Mouse (Mus musculus) cerebellum, postnatal 10 days (tissue): ENCODE results near the gene Cisd2.
A peak's percentile ranks its signal among the peaks of the same experiment; 100 is the strongest.

Source experiments
- DNase-seq, 2 experiments: peaks; one replicate each; pipeline ENCODE4 v3.0.0; 2021; ENCODE audit warnings: mixed read lengths in 2 of 2

Gene Cisd2

DNA sequence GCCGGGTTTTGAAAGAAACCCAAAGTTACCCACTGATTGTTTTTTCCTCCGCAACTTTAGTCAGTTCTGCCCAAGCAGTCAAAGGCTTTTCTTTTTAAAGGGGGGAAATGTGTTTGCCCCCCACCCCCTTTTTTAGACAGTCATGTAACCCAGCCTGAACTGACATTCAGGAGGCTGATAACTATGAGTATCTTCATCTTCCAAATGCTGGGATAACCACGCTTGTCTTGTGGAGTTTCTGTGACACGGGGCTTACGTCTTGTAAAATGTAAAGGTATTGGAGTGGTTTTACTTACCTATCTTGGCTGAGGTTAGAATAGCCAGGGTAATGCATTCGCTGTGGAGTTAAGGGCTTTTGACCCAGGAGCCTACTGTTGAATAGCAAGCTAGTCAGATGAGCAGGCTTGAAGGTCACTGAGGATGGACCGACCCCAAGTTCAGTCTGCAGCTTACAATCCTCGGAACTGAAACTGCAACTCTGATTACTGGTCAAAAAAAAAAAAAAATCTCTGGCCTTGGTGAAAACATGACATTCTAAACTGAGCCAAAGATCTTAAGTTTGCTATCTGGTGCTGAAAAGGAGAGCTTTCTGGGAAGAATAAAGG lies at the start of gene Cisd2:
Cisd2 (minus strand) TSS at position 318 of the 605 bp plus-strand sequence.
- no peak for DNase-seq

DNA sequence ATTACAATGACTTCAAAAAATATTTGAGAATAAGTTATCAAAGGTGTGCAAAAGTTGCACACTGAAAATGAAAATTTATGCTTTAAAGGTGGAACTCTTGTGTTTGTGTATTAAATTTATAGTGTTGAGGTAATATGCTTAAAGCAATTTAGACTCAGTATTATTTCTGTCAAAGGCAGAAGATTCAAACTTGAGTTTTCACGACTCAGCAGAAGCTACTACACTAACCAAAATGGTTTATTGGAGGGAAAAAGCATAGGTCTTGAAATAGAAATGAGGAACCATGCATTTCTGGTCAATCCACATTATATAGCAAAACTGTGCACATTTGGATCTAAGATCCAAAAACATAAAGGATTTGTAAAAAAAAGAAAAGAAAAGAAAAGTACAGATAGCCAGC lies 47.1 kb upstream of the Cisd2 start:
- DNase-seq, result no peak

DNA sequence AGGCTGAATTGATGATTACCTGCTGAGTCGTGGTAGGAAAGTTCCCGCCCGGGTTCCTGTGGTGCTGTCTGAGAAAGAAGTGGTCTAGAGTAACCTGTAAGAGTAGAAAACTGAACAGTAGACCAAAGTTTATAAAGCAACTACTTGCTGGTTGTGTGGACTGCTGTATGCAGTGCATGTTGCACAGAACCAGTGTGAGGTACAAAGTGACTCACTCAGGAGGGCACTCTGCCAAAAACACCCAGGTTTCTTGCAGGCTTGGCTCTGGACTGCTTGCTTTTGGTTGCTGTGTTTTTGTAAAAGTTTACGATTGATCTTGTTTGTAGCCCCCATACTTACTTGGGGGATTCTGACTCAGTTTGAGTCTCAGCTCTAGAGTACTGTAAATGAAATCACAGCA lies 46.2 kb upstream of the Cisd2 start:
- DNase-seq, result peak; percentile 80 to 82

DNA sequence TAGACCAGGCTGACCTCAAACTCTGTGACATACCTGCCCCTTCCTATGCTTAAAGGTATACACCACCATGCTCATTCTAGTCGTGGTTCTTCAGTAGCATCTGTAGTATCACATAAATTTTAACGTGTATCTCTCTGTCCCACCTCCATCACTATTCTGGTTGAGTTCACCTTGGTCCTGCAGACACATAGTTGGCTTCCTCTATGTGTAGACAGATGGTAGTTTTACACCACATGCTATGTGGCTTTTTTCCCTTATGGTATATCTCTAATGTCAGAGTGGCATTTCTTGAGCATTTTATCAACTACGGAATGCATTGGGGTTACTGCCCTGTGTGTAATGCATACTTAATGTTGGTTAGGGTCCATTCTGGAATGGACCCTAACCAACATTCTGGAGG lies 45.4 kb upstream of the Cisd2 start:
- peak in 1 of 2 experiments; percentile 18 for DNase-seq

DNA sequence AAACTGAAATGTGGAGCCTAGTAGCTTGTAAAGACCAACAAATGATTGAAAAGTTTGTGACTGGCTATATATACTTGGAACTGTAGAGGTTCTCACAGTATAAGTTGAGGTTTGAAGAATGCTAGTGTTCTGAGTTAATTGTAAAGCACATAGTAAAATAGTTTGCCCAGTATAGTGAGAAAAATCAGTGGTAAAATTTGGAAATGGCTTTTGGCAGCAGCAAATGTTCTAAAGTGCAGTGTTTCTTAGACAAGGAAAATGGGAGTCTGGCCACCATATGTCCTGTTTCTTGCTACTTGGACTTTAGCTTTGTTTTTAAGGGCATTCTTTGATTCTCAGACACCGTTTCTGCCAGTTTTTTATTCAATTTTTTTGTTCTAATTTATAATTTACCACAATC lies 44.7 kb upstream of the Cisd2 start:
- no peak for DNase-seq

DNA sequence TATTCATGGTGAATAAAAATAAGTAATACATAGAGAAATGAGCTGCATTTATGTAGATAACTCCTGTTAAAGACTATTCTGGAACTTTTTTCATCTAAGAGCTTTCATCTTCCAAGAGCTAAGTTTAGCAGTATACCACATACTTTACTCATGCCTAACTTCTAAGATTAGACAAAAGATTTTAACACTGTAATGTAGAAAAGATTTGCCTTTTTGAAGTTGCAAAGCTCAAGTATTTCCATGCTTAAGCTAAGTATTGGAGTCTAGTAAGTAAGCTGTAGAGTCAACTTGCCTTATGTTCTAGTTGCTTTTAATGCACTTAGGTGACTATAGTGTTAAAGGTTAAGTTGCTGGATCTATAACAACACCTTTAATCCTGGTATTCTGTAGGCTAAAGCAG lies 35.3 kb upstream of the Cisd2 start:
- DNase-seq, result no peak

DNA sequence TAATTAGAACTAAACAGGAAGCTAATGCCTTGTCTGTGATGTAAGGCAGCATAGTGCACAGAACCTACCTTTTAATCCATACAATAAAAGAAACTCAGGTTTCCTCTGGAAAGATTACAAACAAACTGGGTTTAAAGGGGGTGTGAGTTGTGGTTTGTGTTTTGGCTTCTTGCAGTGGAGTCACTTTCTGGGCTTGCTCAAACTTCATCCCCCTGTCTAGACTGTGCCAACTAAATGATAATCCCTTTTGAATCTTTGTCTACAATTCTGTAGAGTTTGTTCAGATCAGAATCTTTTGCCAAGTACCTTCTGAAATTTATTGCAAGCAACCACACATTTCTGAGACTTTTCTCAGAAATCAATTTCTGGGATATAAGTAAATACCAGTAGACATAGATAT lies 21.2 kb upstream of the Cisd2 start:
- DNase-seq, result no peak

DNA sequence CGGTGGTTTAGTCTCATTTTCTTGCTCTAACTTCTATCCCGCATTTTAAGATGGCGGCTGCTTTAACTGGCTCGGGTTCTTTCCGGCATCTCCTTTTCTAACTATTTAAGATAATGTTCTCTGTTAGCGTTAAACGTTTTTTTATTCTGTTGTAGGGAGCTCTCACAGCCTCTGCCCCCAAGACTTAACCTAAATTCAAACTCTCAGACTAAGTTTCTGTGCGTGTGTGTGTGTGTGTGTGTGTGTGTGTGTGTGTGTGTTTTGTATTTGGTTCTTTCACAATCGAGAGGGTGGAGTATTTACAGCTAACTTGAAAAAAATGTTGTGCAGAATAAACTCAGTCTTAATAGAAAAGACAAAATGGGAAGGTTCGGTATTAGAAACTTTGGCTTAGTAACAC lies 16.9 kb upstream of the Cisd2 start:
- peak in 1 of 2 experiments; percentile 4 for DNase-seq

DNA sequence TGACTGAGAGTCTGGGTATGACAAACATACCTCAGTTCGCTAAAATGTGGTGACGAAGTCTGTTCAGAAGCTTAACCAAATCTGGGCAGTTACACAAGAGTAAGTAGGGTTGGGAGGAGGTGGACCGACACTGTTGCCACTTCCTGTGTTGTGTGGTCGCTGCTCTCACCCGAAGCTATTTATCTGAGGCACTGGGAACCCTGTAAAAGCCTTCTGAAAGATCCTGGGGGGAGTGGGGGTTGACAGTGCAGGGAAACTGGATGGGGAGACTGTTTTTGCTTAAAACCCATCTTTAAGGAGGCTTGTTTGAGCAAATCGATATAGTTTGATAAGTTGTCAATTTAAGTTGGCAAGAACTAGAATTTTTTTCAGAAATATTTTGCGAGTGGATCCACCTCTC lies 16.5 kb upstream of the Cisd2 start:
- peak; percentile 28 to 38 for DNase-seq

DNA sequence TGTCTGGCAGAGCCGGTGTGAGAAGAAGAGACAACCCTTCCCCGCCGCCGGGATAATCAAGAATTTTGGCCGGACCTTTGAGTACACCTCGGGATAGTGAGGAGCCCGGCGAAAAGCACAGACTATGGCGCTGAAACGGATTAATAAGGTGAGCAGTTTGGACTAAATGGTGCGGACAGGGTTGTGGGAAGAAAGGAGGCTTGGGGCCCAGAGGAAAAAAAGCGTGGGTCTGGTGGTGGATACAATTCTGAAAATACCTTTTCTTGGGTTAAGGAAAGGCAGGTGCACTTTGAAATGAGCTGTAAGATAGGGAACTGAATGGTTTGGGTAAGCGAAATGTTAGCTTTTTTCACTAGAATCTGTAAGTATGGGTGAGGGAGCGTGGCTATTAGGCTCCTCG lies 15.9 kb upstream of the Cisd2 start:
- DNase-seq, result no peak

DNA sequence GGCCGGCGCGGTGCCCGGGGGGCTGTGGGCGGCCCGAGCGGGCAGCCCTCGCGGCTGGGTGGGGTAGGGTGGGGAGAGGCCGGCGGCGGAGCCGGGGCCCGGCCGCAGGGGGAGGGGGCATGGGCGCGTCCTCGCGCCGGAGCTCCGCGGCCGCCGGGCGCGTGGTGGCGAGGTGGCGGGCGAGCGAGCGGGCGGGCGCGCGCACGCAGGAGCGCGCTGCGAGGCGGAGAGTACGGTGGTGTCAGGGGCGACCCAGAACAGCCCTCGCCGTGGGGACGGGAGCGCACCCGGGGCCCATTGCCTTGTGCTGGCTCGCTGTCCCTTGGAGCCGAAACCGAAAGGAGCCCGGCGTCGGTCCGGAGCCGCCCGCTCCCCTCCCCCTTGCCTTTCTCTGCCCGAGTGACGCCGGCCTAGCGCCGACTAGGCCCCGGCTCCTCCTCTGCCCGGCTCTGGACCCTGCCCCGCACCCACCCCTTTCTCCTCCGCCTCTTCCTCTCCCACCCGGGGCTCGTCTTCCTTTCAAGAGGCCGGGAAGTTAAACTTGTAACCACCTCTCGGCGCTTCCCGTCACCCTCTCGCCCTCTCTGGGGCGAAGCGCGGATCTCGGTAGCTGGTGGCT lies 15.3 kb upstream of the Cisd2 start:
- peak; percentile 88 to 90 for DNase-seq

DNA sequence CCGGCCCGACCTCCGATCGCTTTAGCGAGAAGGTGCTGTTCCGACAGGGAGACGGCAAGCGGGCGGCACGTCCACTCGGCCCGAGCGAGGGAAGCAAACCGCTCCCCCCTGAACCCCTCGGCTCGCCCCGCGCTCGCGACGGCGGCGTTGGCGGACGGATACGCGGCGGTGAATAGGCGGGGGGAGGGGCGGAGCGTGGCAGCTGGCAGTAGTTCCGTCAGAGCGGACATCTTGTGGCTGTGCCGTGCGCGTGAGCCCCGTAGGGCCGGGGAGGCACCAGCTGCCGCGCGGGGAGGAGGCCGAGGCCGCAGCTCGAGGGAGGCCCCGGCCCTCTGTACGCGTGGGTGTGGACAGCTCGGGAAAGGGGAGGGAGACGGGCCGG lies 14.8 kb upstream of the Cisd2 start:
- DNase-seq, result peak; percentile 98 to 99

DNA sequence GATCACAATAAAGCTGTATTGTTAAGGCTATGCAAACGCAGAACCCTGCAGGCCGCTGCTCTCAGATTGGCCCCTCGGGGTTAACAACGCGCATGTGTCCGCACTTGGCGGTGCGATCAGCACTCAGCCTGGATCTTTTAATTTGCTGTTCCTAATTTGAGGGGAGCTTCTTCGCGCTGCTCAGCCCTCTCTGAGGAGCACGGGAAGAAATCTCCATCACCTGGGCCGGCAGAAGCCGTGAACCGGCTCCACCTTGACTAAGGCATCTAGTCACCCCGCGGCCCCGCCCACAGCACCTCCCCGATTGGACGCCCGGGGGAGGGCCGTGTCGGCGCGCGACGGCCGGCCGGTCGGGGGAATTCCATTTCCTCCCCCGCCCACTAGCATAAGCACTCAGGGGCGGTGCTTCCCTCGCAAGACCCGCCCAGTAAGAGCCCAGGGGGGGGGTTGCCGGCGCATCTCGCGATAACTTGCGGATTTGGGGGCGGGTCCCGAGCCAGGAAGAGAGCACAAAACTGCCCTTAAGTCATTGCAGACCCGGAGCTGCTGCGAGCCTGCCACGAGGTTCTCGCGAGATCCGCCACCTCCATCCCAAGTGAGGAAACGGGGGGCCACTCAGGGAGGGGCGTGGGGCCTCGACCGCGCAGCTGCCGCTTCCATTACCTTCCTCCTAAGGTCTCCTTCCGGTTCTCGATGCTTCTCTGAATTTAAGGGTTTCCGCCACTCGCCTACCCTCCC lies 14.2 kb upstream of the Cisd2 start, which contains the start of gene Ube2d3:
Ube2d3 (plus strand) TSS at position 392 of the 738 bp plus-strand sequence.
- DNase-seq, result peak; percentile 100

DNA sequence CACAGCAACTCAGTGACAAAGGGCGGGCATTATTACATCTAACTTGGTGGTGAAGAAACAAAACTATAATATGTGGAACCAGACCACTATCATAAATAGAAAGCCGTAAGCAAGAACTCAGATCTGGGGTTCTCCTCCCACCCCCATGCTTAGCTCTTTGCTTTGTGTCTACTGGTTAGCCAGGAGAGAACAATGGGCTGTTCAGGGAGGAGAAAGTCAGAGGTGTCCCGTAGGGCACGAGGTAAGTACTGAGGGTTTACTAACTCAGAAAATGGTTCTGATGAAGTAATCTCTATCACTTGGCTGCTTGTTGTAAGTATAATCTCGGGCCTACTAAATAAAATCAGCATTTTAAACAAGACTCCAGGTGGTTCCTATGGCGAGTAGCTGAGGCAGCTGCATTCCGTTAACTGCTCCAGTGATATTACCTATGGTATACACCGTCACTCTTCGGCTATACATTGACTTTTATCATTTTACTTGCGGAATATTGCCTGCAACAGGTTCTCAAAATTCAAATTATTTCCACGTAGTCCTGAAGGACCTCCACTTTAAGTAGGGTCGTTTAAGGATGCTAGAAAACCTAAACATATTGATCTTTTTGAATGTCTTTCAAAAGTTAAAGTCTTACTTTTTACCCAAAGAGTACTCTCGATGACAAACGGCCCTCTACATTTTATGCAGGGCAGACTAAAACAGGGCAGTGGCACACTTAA lies 13.3 kb upstream of the Cisd2 start:
- peak in 1 of 2 experiments; percentile 10 for DNase-seq

DNA sequence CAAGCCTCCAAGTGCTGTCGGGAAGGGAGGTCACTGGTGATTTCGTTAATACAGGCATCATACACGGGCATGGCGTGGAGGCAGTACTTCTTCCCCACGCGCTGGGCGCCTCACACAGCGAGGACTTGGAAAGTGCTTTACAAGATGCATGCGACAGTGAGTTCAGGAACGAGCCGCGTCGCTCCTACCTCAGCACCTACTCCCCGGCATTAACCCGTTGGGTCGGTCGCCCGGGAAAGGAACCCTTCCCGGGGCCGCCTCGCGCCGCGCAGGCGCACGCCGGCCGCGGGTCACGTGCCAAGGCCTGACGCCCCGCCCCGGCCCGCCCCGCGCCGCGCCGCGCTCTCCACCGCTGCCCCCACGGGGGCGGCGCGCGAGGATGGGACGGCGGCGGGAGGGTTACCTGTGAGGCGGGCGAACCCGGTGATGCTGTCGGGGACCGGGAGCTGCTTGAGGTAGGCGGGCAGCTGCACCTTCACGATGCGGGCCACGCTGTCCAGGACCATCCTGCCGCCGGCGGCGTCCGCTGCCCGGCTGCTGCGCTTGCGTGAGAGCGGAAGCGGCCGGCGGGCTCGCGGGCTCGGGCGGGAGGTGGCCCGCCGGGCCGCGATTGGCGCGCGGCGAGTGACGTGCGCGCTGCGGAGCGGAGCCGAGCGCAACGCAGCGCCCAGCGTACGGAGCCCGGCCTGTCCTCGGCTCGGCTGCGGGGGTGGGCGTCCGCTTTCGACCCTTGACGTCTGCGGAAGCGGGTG lies 693 bp downstream of the Cisd2 start:
- peak; percentile 93 for DNase-seq

DNA sequence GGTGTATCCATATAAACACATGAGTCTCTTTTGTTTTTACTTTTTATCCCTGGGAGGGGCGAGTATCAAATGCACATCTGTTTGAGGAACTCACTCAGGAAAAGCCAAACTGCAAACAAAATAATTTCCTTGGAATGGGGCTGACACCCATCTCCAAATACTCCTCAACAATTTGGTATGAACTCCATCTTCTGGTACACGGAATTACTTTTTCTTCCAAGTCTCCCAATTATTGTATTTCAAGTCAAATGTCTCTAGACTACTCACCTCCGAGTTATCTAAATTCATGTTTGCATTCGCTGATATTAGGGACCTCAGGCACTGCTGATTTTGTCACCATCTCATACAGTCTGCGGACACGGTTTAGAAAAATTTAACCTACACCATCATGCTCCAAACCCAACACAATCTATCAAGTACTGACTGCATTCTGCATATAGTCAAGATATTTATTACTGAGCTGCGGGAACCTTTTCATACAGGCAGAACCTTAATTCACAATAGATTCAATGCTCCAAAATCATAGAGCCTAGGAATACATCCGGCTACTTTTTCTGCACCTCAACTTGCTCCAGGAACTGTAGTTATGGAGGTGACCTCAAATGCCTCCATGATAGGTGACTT lies 1.4 kb downstream of the Cisd2 start:
- no peak for DNase-seq

DNA sequence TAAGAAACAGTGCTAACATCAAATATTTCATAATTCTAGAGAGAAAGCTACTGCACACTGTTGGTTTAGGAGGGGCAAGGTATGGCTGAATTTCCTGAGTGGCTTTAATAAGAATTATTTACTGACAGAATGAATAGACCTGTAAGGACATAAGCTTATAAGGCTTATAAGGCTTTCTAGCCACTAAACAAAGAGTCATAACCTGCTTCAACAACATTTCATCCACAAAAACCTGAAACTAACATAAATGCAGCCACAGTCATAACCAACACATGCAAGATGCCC lies 2.5 kb downstream of the Cisd2 start:
- DNase-seq, result no peak

DNA sequence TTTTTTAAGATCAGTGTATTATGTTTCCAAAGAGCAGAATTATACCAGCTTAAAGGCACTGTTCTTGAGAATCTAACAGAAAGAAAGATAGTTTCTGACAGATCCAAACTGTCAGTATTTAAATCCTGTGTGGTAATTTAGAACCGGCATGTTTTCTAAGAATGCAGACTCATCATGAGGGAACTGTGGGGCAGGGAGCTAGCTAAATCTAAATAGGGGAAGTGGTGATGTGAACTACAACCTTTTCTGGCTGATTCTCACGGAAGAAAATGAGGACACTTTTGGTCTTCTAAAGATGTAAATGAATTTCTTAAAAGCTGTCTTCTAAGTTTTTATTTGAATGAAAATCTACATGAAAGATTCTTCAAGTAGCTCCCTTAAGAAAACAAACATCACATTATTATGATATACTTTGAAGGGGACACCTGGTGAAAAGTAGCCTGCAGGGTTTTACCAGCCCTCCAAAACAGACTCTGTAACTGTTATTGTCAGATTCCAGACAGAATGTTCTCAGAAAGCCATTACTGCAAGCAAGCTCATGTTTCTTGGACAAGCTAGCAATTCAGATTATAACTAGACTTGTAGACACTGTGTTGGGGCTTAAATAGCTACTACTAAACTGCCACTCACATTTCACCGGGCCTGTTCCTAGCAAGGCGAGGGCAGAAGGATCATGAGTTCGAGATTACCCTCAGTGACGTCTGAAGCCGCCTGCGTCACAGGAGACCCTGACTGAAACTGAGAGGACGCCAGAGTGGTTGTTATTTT lies 3.0 kb downstream of the Cisd2 start:
- no peak for DNase-seq

DNA sequence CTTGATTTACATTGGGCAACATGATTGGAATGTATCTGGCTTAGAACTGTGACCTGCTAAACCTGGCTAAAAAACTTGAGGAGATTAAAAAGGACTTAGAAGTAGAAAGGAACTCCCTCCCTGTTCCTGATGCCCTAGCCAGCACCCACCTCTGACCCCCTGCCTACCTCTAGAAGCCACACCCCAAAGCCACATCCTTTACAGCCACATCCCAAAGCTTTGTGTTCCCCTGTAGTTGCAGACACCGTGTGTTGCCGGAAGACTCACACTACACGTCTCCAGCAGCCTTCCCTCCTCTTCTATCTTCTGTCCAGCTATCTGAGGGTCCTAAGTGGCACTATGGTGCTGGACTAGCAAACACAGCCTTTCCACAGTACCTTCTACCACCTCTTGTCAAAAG lies 5.9 kb downstream of the Cisd2 start:
- no peak for DNase-seq

DNA sequence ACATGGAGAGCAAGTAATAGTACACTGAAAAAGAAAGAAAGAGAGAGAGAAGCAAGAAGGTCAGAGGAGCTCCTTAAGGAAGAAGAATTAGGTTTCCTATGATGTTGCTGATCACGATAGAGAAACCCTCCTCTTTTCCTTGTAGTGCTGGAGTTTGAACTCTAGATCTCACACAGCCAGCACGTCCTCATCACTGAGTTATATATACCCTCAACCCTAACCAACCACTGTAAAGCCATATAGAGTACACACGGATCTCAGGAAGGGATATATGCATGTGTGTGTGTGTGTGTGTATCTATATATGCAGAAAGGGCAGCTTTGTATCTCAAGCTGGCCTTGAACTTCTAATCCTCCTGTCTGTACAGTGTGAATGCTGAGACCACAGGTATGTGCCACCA lies 6.5 kb downstream of the Cisd2 start:
- DNase-seq, result no peak

DNA sequence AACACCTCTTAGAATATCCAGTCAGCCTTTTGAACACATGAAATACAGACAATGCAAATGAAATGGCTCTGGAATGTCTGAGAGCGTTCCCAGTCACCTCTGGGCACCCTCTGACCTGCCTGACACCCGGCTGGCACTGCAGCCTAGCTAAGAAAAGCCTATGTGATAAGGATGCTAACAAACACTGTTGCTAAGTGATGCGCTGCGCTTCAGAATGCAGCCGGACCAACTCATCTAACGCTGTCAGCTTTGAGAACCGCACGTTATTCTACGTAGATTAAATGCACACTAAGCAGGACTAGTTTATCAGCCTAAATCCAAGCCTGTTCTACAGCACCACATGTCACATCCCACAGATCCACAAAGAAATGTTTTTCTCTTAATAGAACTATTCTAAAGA lies 11.9 kb downstream of the Cisd2 start:
- no peak for DNase-seq

DNA sequence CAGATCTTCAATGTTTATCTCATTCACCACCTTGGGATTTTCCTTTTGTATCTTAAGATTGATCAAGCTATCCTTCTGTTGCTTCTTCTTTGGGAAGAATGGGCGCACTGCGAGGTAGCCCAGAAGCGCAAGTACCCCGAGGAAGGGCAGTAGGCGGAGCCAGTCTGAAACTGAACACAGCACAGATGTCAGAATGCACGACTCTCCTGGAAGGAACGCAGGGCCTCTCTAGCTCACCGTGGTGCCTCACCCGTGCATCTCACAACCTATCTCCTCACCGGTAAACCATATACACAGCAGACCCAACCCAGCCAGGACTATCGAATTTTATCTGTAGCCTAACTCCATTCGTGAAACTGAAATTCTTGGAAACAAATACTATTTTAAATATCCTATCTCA lies 12.7 kb downstream of the Cisd2 start:
- DNase-seq, result no peak
